Mouse (Mus musculus): ENCODE measurements at regions not wholly inside any gene's neighbourhood (a gene's known extent, or its start where the extent isn't known, plus 50 kb on each side); places are given as distances from the start of the nearest gene placed in this dataset.

GRCm38 (mm10) chr9:115806018-115806702 lies 103.1 kb upstream of the Gadl1 start:
- TF ChIP-seq CTCF (conservative IDR thresholded peaks at IDR 0.05; ENCODE audit: low read length) (no peak), POU5F1 (IDR thresholded peaks at IDR 0.05; ENCODE audit: borderline replicate concordance, low read length) (no peak)
